Mouse (Mus musculus) induced T-regulatory cell, adult 2 months (primary cell): ENCODE data around the gene Satb1.
A peak's percentile ranks its signal among the peaks of the same experiment; 100 is the strongest.

Source experiments
- DNase-seq: peaks from one replicate; pipeline ENCODE4 v3.0.0-alpha.2; 2012; ENCODE audit warnings: low read depth

Satb1 gene

DNA sequence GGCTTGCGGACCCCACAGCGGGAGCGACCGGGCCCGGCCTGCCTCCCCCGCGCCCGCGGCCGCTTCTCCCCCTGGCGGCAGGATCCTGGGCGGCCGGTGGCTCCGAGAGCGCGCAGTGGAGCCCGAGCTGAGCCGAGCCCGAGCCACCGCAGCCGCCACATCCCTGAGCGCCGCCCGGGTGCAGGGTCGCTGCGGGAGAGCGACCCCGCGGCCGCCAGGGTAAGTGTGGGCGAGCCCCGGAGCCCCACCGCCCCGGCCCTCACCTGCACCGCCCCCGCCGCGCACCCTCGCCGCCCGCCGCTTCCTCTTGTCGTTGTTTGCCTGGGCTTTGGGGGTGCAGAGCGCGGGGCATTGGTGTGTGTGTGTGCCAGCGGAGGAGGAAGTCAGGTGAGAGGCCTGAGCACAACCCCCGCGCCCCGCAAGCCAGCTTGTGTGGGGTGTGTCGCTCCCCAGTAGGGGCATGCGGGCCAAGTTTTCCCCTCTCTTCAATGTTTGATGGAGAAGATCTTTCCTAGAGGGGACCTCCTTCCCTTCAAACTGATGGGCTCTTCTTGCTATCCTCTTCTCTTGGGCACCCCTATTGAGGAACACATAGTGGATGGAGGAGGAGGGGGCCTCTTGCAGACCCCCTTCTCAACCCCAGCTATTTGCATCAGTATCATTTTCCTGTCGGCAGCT, at the start of gene Satb1:
Gene Satb1, minus strand, starts transcription at position 391 of the 678 bp plus-strand sequence.
- peak; percentile 85 for DNase-seq

DNA sequence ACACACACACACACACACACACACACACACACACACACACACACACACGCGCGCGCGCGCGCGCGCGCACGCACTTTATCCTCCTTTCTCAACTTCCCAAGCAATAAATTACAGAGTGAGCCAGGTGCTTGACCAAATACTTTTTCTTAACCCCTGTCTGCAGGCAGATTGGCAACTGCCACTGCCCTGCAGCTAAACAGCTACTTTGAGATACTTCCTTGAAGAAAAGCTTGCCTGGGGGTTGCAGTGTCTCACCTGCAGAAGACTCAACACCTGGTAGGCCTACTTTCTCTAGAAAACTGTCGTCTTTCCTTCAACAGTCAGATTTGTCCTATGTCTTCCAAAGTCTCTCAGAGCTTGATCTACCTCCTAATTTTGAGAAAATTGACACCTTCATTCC, 49.5 kb upstream of the Satb1 start:
- no peak for DNase-seq

DNA sequence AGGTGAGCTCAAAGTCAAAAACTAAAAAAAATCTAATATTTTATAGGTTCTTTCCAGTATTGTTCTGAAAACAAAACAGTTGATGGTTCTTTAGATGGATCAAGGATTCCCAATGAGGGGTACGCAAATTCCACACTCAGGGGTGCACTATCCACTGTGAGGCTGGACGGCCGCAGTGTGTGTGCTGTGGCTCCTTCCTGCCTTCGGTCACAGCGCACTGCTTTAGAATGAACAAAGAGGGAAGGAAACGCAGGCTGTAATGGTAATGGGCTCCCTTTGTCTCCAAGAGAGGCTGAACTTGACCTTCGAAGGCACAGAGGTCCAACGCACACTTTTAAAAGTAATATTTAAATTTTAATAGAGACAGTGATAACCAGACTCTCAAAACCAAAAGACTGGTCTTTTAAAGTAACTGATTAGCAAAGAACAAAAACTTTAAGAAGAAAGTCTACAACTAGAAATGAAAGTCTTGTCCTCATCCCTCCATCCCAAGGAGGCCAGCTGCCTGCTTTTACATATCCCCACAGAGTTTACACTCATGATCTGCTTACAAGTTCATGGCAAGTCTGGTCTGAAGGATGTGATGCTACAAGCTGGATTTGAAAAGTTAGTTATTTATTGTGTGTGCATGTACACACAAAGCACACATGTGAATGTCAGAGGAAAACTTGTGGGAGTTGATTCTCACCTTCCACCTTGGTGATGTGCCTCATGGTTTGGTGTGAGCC, 48.0 kb upstream of the Satb1 start:
- DNase-seq = no peak

GRCm38 (mm10) chr17:51880221-51880620, 47.1 kb upstream of the Satb1 start:
- DNase-seq = peak; percentile 51

DNA sequence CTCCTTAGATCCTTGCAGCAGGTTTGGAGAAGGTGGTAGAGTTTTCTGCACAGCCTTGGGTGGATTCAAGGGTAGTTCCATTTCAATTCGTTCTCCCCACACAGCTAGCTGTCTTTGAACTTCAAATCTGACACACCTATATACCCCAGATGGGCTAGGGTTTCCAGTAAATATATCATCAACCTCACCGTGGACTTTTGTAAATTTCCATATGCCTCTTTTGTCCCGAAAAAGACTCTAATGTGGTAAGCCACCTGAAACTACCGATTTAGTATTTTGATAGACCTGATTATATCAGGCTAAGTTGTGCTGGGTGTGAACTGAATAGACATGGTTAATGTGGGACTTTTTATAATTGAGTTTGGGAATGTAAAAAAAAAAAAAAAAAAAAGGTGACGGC, 46.6 kb upstream of the Satb1 start:
- no peak for DNase-seq

DNA sequence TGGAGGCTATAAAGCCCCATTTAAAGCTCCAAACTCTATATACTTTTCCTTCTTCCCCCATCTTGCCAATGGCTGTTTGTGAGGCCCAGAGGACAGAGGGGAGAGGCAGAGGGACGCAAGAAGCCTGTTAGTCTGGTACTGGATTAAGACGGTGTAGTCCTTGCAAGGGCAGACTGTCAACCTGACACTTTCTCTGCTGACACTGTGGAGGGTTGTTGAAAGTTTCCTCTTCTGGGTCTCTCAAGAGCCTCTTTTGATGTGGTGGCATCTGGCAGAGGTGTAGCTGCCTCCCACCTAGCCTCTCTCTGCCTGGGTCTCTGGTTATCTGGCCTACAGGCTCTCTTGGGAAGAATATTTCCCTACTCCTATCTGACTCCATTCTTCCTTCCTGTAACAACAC, 46.1 kb upstream of the Satb1 start:
- DNase-seq = peak; percentile 66

GRCm38 (mm10) chr17:51876471-51876870, 43.4 kb upstream of the Satb1 start:
- peak; percentile 69 for DNase-seq

DNA sequence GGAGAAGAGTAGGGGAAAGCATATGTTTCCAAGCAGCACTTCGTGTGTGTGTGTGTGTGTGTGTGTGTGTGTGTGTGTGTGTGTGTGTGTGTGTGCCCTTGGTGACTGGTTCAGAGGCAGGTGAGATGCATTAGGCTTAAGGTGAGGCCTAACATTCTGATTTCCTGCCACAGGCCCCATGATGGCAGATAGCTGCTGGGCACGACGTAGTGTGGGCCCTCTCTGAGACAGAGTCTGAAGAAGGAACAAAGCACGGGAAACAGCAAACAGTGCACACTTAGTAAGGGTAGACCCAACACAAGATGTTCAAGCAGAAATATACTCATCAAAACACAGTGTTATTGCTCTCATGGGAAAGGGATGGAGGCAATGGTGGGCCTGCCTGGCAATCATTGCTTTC, 24.5 kb upstream of the Satb1 start:
- DNase-seq = no peak

DNA sequence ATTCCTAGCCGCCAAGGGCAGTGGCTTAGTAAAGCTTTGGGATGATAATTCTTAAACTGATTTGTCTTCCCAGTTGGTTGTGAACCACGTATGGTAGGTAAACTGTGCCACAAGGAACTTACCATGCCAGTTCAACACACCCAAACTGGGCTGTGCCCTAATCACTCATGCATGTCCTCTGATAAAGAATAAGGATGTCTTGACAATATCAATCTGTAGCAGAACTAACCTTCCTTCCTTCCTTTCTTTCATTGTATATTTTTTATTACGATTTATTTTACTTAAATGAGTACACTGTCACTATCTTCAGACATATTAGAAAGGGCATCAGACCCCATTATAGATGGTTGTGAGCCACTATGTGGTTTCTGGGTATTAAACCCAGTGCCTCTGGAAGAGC, 23.2 kb upstream of the Satb1 start:
- DNase-seq = no peak

GRCm38 (mm10) chr17:51855261-51855660, 22.2 kb upstream of the Satb1 start:
- DNase-seq = peak; percentile 48

- DNase-seq = no peak
These were observed 20.9 kb upstream of the Satb1 start for GRCm38 (mm10) chr17:51853952-51854351.

DNA sequence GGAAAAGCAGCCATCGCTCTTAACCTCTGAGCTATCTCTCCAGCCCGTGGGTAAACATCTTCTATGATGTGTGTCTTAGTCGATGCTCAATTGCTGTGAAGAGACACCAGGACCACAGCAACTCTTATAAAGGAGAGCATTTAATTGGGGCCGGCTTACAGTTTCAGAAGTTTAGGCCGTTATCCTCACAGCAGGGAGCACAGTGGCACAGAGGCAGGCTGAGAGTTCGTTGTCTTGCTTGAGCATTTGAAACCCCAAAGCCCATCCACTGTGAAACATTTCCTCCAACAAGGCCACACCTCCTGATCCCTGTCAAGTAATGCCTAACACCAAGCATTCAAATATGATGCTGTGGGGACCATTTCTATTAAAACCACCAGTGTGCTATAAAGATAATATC, 7.5 kb upstream of the Satb1 start:
- no peak for DNase-seq

DNA sequence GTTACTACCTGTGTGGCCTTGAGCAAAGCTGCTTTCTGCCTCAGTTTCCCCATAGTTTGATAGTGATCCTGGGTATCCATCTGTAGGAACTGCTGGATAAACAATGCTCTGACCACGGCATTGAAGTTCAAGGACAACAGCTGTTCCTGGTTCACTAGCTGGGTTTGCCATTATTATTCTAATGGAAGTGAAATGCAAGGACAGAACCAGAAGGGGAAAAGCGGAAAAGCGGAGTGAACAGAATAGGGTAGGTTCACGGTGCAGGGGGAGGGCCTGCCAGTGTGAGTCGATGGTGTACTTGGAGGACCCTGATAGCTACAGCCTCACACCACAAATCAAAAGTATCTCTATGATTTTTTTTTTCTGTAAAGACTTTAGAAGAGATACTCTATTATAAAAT, 6.4 kb upstream of the Satb1 start:
- no peak for DNase-seq

- no peak for DNase-seq
These were observed 3.8 kb upstream of the Satb1 start for GRCm38 (mm10) chr17:51836901-51837300.

- DNase-seq = no peak
These were observed 3.2 kb upstream of the Satb1 start for GRCm38 (mm10) chr17:51836243-51836642.

- peak; percentile 72 for DNase-seq
These were observed 680 bp upstream of the Satb1 start for GRCm38 (mm10) chr17:51833578-51834361.

DNA sequence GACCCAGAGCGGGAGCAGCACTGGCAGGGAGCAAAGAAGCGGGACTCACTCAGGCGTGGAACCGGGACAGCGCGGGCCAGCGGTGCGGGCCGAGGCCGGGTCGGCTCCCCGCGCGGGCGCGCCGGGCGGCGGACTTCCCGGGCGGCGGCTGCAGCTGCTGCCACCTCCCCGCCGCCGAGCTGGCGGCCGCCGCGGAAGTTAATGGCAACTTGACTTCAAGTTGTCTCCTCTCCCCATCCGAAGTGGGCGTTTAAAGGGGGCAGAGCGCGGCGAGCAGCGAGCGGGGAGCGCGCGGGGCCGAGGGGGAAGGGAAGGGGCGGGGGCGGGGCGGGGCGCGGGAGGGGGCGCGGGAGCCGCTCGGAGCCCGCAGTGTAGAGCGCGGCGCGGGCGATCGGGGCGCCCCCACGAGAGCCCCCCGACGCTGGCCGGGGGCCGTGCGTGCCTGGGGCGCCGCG, 642 bp downstream of the Satb1 start:
- DNase-seq = peak; percentile 84

DNA sequence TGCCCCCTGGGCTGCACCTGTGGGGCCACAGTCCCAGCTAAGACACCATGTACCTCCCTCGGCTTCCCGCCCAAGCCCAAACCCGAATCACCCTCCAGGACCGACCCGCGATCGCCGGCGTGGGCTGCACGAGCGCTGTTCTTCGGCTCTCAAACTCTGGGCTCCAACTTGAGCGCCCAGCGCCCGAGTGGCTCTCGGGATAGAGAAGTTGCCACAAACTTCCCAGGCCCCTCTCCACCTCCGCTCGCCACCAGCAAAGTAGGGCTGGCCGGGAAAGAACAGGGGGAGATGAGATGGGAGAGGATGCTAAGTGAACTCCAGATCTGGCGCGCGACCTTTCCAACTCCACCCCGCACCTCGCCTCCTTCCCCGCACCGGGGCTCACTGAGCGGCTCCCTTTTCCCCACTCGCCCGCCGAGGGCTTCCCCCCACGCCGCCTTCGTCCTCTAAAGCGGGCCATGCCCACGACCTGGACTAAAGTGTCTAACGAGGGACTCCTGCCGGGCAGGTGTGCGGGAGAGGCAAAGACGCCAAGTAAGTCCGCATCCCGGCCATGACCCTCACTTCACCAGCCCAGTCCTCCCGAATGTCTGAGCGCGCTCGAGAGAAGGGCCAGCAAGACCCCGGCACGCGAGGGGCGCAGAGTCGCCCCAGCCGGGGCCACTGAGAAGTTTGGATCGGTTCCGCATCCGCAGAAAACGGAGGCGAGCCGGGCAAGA, 1.2 kb downstream of the Satb1 start:
- peak; percentile 59 for DNase-seq

DNA sequence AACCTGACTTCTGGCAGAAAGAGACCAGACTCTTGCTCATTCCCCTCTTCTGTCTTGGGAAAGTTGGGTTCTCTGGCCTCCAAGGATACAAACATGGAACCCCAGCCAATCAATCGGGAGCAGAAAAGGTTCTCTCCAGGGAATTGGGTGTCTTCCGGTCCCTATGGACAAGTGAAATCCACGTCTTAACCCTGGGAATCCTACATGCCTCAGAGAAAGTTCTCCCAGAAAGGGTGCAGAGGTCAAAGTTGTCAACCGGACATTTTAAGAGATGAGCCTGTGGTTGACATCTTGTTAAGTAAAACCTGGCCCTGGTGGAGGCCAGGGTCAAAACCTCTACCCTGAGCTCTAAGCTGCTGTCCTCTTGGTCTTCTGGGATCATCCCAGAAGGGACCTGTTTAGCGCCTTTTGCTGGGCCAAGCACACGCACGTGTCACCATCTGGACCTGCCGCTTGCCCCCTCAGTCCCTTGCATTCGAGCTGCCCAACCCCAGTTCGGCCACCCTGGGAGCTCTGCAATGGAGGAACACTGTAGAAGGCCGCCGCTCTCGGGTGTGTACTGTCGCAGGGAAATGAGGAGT, 1.9 kb downstream of the Satb1 start:
- DNase-seq = peak; percentile 62

DNA sequence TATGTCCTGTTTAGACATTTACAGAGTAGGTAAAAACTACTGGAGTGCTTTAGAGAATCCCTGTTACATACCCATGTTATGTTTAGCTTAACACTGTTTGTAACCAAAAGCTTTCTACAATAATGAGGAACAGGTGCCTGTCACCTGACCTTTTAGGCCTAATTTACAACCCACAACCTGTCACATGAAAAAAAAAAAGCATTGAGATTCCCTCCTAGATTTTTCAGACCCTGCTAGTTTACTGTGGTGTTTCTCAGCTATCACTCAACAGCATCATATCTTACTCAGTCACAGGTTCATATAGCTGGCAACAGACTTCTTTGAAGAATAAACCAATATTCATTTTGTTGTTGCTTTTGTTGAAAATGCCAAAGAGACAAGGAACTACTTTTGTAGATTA, 3.7 kb downstream of the Satb1 start:
- peak; percentile 53 for DNase-seq

DNA sequence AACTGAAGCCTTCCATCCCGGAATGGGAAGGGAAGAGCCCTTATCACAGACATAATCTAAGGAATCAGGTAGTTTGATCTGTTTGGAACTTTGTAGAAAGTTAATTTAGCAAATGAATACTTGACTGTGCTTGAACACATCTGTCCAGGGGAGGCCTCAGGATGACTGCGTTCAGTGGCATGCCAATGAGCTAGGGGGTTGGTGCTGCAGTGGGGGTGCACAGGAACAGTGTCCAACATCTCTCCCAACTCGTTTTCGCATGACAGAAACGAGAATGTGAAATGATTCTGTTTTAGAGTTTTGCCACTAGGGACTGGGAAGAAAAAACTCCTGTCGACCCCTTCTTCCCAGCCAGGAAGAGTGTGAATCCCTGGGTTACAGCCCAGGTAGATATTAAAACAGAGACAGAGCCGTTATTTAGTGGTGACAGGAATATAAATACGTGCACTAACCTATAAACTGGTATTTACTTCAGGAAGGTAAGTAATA, 5.1 kb downstream of the Satb1 start:
- DNase-seq = peak; percentile 57

DNA sequence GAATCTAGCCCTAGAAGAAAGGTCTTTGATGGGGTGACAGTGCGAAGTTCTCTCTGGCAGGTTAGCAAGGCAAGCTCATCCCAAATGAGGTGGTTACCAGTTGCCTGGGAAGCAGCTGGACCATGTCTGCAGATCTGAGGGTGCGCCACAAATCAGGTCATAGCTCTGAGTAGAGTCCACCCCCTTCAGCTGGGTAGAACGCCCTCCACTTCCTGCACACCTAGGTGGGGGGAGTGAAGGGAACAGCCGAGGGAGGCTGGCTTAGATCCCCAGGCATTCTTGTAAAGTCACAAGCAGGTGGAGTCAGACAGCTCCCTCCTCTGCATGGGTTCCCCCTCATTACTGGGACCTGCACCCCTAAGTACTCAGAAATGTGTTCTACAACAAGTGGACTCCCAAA, 6.6 kb downstream of the Satb1 start:
- peak; percentile 83 for DNase-seq
